Mouse (Mus musculus) adrenal gland, postnatal 10 days (tissue): ENCODE measurements around the gene Prom2. TPM values are rescaled to one million over a fixed set of nuclear protein-coding genes. Genes with fewer than 3 reads are reported as not detected.
A peak's percentile ranks its signal among the peaks of the same experiment; 100 is the strongest.

Experiments
- DNase-seq: peaks from one replicate; pipeline ENCODE4 v3.0.0; 2021; ENCODE audit warnings: mixed read lengths
- long read RNA-seq, 2 experiments: library from polyadenylated mRNA; stranded (forward); transcript quantifications; one replicate each; pipeline ENCODE4 v2.0.0; 2021
- total RNA-seq, 2 experiments: library from RNA; stranded (reverse); gene quantifications; 2 replicates each; pipeline ENCODE4 v1.2.3; 2021

The Prom2 gene
- under 1 TPM; 0.09 to 0.12 TPM for total RNA-seq
- long read RNA-seq, experiment 1: 0 reads
- long read RNA-seq, experiment 2: 0 reads

DNA sequence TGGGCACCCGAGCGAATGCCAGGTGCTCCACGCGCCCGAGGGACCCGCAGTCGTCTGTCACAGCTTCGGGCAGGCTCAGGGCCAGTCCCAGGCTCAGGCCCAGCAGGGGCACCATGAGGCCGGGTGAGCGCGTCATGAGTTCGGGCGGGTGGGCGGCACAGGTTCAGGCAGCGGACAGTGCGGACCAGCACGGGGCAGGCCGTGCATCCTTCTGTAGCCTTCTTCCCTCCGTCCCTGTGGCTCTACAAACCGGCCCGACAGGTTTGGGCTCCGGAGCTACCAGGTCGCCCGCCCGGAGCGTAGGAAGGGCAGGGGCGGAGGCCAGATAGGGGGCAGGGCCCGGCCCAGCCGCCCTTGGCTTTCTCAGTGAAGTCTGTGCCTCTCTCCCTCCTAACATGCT is at the start of gene Prom2:
Prom2 (minus strand) TSS at position 283 of the 400 bp plus-strand sequence.
- DNase-seq: no peak

DNA sequence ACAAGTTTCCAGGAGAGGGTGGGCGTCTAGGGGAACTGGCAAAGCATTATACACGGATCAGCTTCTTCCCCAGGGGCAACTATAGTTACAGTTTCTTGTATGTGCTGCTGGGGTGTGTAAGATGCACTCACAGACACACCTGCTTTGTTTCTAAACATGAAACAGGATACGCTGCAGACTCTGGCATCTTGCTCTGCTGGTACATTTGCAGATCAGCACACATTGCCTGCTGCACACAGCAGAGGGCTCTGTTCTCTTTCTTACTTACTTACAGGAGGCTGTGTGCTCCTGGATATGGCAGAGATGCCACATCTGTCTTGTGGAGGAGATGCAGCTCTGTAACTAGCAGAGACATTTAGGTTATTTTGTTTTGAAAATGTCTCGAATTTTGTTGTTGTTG is 49.6 kb upstream of the Prom2 start:
- DNase-seq: no peak

- peak; percentile 7 for DNase-seq
Observed at GRCm38 (mm10) chr2:127590204-127590603, 48.9 kb upstream of the Prom2 start.

DNA sequence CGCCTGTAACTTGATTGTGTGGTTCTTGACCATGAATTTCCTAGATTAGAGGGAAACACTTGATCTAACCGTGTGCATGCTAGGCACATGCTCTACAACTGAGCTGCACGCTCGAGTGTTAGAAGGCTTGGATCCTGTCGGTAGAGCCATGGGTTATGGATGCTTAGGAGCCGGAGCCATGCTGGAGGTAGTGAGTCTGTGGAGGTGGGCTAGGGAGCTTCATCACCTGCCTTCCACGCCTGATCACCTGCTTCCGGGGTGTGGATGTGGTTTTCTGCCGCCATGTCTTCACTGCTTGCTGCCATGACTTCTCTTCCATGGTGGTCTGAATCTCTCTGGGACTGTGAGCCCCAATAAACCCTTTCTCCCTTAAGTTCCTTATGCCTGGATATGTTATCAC is 47.6 kb upstream of the Prom2 start:
- no peak for DNase-seq

DNA sequence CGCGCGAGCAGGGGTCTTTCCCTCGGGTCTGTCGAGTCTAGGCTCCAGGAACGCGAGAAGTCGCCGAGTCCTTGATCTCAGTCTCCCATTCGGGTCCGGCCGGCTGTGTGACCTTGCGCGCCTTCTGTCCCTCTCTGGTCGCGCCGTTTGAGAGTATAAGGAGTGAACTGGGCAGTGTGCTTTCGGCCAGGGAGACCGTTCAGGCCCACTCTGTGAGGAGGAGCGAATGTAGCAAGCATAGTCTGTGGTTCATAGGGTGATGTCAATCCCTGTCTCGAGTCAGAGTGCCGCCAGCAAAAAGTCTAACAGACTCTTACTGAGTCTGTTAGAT is 46.2 kb upstream of the Prom2 start:
- no peak for DNase-seq

DNA sequence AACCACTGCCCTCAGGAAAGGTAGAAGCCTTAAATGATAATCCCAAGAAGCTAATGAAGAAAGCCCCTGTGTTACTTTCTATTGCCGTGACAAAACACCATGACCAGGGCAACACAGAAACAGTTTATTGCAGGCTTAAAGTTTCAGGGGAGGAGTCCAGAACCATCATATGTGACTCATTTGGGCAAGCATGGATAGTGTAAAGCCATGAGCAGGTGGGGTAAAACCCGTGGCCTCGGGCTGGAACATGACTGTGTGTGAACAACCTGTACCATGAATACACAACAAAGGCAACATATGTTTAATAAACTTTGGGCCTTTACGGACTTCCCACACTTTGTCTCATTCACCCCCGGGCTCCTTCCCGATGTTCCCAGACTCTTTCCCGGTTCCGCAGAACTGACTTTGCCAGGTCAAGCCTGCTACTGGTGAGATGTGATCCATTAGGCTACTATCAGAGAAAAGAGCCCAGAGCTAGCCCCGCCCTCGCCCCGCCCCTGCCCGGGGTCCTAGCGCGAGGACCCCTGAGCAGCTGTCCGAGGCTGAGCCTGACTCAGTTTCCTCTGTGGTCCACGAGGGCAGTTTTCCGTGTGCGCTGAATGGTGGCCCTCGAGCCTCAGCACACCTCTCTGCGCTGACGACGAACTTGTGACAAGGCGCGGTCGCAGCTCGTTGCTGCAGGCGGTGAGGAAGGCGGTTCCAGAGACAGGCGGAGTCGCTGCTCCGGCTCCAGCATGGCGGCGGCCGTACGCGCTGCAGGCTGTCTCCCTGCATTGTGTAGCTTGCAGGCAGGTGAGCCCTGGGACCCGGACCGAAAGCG is 45.6 kb upstream of the Prom2 start, which contains the start of the genes Zfp661 and Mrps5:
Zfp661 (minus strand) TSS at position 401 of the 820 bp plus-strand sequence.
Mrps5 (plus strand) TSS at position 529 of the 820 bp plus-strand sequence.
- DNase-seq: peak; percentile 93

DNA sequence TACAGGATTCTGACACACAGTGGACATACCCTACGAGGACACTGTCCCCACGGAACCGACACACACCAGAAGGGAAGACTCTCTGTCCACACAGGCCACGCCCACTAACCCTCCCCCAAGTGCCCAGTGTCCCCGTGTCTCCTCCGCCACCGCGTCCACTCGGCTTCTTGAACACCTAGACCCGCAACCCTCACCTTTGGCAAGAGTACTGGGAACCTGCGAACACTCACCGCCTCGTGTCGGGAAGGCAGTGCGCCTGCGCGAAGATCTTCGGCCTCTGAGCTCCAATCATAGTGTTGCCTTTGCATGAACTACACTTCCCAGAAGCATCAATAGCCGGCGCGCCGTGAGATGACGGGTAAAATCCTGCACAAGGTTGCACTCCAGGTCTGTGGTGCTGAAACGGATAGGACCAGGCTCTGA is 43.2 kb upstream of the Prom2 start:
- DNase-seq: peak; percentile 93

DNA sequence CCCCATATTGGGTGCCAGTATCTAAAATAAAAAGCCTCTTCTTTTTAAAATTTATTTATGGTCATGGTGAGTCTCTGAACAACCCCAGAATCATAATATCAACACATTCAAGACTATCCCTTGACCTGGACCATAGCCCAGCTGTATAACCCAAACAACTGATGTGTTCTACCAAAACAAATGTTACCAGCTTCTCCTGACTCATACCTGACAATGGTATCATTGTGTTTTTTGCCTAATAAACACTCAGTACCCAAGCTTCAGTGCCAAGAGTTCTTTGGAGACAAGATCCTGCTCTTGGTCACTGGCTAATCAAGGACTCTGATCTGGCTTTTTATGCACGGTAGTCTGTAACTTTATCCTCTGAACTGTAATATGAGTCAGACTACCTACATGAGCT is 32.1 kb upstream of the Prom2 start:
- no peak for DNase-seq

DNA sequence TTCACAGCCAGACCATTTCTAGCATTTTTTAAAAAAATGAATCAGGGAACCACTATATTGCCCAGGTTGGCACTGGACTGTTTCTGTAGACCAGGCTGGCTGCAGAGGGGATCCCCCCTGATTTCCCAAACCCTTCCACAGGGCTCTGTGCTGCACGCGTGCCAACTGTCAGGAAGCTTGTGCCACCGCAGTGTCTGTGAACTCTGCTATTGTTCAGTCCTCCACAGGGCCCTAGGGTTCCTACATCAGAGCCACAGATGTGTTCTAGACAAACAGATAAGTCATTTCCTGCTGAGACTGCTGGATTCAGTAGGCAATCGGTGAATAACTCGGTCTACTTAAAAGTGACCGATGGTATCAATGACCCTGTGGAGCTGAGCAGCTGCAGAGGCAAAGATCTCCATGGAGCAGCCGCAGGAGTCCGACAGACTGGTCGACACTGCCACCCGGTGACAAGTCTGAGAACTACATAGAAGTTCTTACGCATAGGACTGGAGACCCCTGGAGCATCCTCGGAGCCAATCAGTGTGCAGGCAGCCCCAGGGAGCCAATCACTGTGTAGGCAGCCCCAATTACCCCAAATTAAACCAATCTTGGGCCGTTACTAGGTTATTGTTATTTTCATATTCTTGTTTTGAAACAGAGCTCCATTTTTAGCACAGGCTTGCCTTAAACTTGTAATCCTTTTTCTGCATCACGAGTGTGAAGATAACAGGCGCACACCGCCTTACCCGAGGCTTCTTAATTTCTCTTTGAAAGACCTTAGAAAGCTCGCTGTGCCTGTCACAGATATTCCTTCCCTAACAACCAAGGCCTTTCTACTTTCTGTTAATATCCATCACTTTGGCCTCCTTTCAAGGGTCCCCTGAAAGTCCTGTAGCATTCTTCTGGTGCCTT is 18.1 kb upstream of the Prom2 start:
- DNase-seq: peak; percentile 88

- no peak for DNase-seq
Observed at GRCm38 (mm10) chr2:127551078-127551477, 9.8 kb upstream of the Prom2 start.

GRCm38 (mm10) chr2:127550446-127550845 is 9.2 kb upstream of the Prom2 start:
- DNase-seq: no peak

- no peak for DNase-seq
Observed at GRCm38 (mm10) chr2:127549711-127550110, 8.4 kb upstream of the Prom2 start.

- DNase-seq: no peak
Observed at GRCm38 (mm10) chr2:127548342-127549074, 7.2 kb upstream of the Prom2 start.

DNA sequence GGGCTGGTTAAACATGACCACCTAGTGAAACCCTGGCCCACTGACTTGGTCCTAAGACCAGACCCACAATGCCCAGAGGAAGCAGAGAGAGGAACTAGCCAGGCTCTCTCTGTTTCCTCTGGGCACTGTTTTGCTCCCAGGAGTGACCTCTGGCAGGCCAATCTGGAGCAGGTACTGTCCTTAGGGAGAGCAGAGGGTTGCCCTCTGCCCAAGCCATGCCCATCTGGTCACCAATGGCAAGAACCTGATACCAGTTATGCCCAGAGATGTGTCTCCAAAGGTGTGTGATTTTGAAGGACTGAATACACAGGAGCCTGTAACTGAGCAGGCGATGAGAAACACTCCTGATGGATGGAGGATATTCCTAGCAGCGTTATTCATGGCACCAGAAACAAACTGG is 430 bp upstream of the Prom2 start:
- DNase-seq: no peak

DNA sequence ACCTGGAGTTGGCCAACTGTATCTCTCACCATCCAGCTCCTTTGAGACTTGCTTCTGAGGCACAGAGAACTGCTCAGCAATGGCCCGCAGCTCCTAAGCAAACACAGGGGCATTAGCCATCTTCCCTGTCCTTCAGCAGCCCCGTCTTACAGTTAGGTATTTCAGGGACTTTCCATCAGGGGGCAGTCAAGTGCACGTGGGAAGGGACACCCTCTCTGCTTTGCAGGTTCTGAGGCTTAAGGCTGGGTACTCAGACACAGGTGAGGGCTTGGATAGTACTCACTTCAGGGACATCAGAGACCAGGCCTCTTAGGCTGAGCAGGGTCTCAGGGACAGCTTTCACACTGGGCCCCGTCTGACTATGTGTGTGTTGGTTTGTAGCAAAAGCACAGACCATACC is 1.8 kb downstream of the Prom2 start:
- DNase-seq: peak; percentile 19

- peak; percentile 37 for DNase-seq
Observed at GRCm38 (mm10) chr2:127537548-127537947, 3.7 kb downstream of the Prom2 start.

DNA sequence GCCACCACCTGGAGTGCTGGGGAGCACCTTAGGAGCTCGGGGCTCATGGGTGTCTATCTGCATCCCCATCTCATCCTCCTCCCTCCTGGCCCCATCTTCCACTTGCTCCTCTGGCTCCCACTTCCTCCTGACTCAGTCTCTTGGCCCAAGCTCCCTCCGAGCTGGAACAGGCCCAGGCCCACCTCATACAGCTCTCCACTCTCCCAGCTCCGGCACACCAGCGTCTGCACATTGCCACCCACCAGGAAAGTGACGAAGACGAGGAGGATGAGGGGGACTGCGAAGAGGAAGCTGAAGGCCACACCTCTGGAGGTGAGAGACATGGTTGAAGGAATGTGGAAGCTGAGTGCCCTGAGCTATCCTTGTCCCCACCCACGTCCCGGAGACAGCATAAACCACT is 5.9 kb downstream of the Prom2 start:
- no peak for DNase-seq

GRCm38 (mm10) chr2:127532379-127532778 is 8.9 kb downstream of the Prom2 start:
- DNase-seq: peak; percentile 69

GRCm38 (mm10) chr2:127531592-127531991 is 9.7 kb downstream of the Prom2 start:
- no peak for DNase-seq

GRCm38 (mm10) chr2:127530418-127530817 is 10.8 kb downstream of the Prom2 start:
- DNase-seq: no peak

DNA sequence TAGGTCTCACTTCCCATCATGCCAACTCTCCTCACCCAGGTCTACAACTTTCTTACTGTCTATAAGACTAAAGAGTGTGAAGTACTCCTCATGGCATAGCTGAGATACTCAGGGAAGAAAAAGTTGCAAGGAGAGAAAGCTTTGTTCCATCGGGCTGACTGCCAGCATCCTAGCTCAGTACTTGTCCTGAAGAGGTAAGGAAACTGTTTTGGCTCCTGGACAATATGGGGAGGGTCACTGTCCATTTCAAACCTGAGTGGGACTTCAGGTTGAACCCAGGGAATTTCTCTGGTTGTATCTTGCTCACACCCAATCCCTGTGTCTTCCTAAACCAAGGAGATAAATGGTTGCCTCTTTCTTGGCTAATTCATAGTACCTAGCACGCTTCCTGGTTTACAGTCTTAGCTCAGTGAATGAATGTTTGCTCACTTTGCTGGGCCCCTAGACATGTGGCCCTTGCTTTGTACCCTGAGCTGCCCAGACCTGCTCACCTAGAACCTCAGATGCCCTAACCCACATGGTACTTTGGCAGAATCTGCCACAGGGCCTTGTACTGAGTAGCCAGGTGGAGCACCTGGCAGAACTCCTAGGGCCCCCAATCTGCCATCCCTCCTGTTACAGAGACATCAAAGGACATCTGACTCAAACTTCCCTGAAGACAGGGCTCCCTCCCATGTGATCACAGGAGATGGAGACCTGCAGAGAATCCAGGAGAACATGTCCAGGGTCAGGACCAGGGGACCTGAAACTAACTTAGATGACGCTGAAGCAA is 16.1 kb downstream of the Prom2 start:
- DNase-seq: no peak
